Mouse (Mus musculus) kidney, embryonic 16.5 days (tissue): Measurements from ENCODE around the gene Ntn3. TPM values are rescaled to one million over a fixed set of nuclear protein-coding genes. Genes with fewer than 3 reads are reported as not detected.
A peak's percentile ranks its signal among the peaks of the same experiment; 100 is the strongest.

Experiments
- ATAC-seq: fragments of 200-750 bp; cut with Nextera tagmentation; 2 replicates; pipeline ENCODE4 v1.8.0; 2017; ENCODE audit warnings: moderate TSS enrichment; ENCODE audit not compliant: low FRiP score, low TSS enrichment
- H3K27ac ChIP-seq: fragments of 300-500 bp; sonication (generic); 2 replicates; pipeline ENCODE4 v1.5.1; 2014; ENCODE audit warnings: low read length
- H3K27me3 ChIP-seq: fragments of 300-500 bp; sonication (generic); 2 replicates; pipeline ENCODE4 v1.6.1; 2014; ENCODE audit warnings: low read length, control low read depth, mixed read lengths; ENCODE audit not compliant: insufficient read depth
- H3K36me3 ChIP-seq: fragments of 300-500 bp; sonication (generic); 2 replicates; pipeline ENCODE4 v1.6.1; 2014; ENCODE audit warnings: low read length, control low read depth, mixed read lengths; ENCODE audit not compliant: insufficient read depth
- H3K4me1 ChIP-seq: fragments of 300-500 bp; sonication (generic); 2 replicates; pipeline ENCODE4 v1.6.1; 2014; ENCODE audit warnings: low read length, control low read depth, mixed read lengths; ENCODE audit not compliant: insufficient read depth
- H3K4me2 ChIP-seq: fragments of 300-500 bp; sonication (generic); replicated peaks from 2 replicates; pipeline ENCODE4 v1.6.1; 2014; ENCODE audit warnings: low read depth, low read length
- H3K4me3 ChIP-seq: fragments of 300-500 bp; sonication (generic); 2 replicates; pipeline ENCODE4 v1.5.1; 2014; ENCODE audit warnings: mild to moderate bottlenecking, low read length
- H3K9ac ChIP-seq: fragments of 300-500 bp; sonication (generic); replicated peaks from 2 replicates; pipeline ENCODE4 v1.6.1; 2014; ENCODE audit warnings: low read length
- H3K9me3 ChIP-seq: fragments of 300-500 bp; sonication (generic); 2 replicates; pipeline ENCODE4 v1.6.1; 2016; ENCODE audit warnings: low read length, control low read depth
- WGBS: fragments of 180-500 bp; shearing (Covaris S2); extraction: QIAGEN DNeasy Blood & Tissue Kit; methylation state at CpG from one replicate; pipeline ENCODE4 v1.1.7; 2014; 5-methylcytosine and 5-hydroxymethylcytosine counted together
- microRNA-seq: library from miRNA; unstranded; fragments of <30 nt; microRNA quantifications from one replicate; pipeline ENCODE4, GENCODE M21; 2016
- polyA plus RNA-seq: library from polyadenylated mRNA; unstranded; fragments of >200 nt; fragmentation: Nextera tagmentation; extraction: Ambion mirVana; gene quantifications from 2 replicates; pipeline ENCODE4 v1.2.1, GENCODE M21; 2015

The Ntn3 gene
- polyA plus RNA-seq, 1 experiment from 2014 or later, result 4.3 TPM

GRCm38 (mm10) chr17:24157526-24157925 is 51.8 kb downstream of the Ntn3 start:
- ATAC-seq, result no peak
- Histone ChIP-seq H3K27me3 (no peaks in the 10 kb centered on the region), H3K36me3 (peaks cover 4% of the 10 kb centered on the region; the same call in 1 of the 2 replicates), H3K27ac (no peak overlapping the region), H3K4me2 (no peak overlapping the region), H3K4me3 (no peak overlapping the region), H3K4me1 (peaks cover 2% of the 10 kb centered on the region), H3K9me3 (no peaks in the 10 kb centered on the region), H3K9ac (no peak overlapping the region)
- WGBS, result 92% methylated on average over 4 of the region's 4 CpGs

GRCm38 (mm10) chr17:24157121-24157520 is 52.2 kb downstream of the Ntn3 start:
- Histone ChIP-seq H3K27me3 (no peaks in the 10 kb centered on the region), H3K4me1 (no peaks in the 10 kb centered on the region; the same call in 1 of the 2 replicates), H3K4me2 (no peak overlapping the region), H3K9me3 (no peaks in the 10 kb centered on the region), H3K36me3 (peaks cover 4% of the 10 kb centered on the region; the same call in 1 of the 2 replicates), H3K27ac (no peak overlapping the region), H3K4me3 (no peak overlapping the region), H3K9ac (no peak overlapping the region)
- ATAC-seq, result no peak
- WGBS, result 94% methylated on average over 6 of the region's 6 CpGs

GRCm38 (mm10) chr17:24156394-24156793 is 52.9 kb downstream of the Ntn3 start:
- Histone ChIP-seq H3K27ac (no peak overlapping the region), H3K4me3 (no peak overlapping the region), H3K27me3 (no peaks in the 10 kb centered on the region), H3K4me1 (peaks cover 6% of the 10 kb centered on the region), H3K9ac (no peak overlapping the region), H3K9me3 (no peaks in the 10 kb centered on the region), H3K36me3 (peaks cover 4% of the 10 kb centered on the region; the same call in 1 of the 2 replicates), H3K4me2 (no peak overlapping the region)
- ATAC-seq, result no peak
- WGBS, result 91% methylated on average over 3 of the region's 3 CpGs

- WGBS, result 88% methylated on average over 9 of the region's 9 CpGs
- Histone ChIP-seq H3K4me2 (no peak overlapping the region), H3K4me3 (no peak overlapping the region), H3K27me3 (no peaks in the 10 kb centered on the region), H3K4me1 (peaks cover 6% of the 10 kb centered on the region), H3K9me3 (no peaks in the 10 kb centered on the region), H3K27ac (no peak overlapping the region), H3K9ac (no peak overlapping the region), H3K36me3 (peaks cover 4% of the 10 kb centered on the region; the same call in 1 of the 2 replicates)
- no peak for ATAC-seq
These were observed 53.6 kb downstream of the Ntn3 start for GRCm38 (mm10) chr17:24155742-24156141.

- no peaks in the 10 kb centered on the region for H3K9me3 ChIP-seq
- H3K4me3 ChIP-seq, result no peak overlapping the region
- peak; percentile 33; the same call in 1 of the 2 replicates for ATAC-seq
- no peaks in the 10 kb centered on the region for H3K27me3 ChIP-seq
- peaks cover 6% of the 10 kb centered on the region for H3K4me1 ChIP-seq
- H3K27ac ChIP-seq, result no peak overlapping the region
- no peak overlapping the region for H3K4me2 ChIP-seq
- no peak overlapping the region for H3K9ac ChIP-seq
- peaks cover 4% of the 10 kb centered on the region; the same call in 1 of the 2 replicates for H3K36me3 ChIP-seq
- 68% methylated on average over 3 of the region's 3 CpGs for WGBS
These were observed 54.9 kb downstream of the Ntn3 start for GRCm38 (mm10) chr17:24154463-24154862.

Small RNA genes lying within 50 kb of the gene (microRNA-seq; reads per million reads assigned to microRNA genes)
- gene Mir5134 (1.4 reads per million), gene Mir6965 (not detected)

Other genes with a start within 250 kb of the Ntn3 start
- gene Prss30, start 229.0 kb downstream of the Ntn3 start, polyA plus RNA-seq, result 0.14 and 0.23 TPM in 2 replicates
- gene Prss22, start 211.4 kb downstream of the Ntn3 start, polyA plus RNA-seq, result 0.39 and 0.82 TPM in 2 replicates
- 0.23 and 0.37 TPM in 2 replicates for gene Prss27, start 171.4 kb downstream of the Ntn3 start, polyA plus RNA-seq
- 63.3 and 68.0 TPM in 2 replicates for gene Kctd5, start 136.0 kb downstream of the Ntn3 start, polyA plus RNA-seq
- 34.9 and 37.6 TPM in 2 replicates for gene Pdpk1, start 58.6 kb downstream of the Ntn3 start, polyA plus RNA-seq
- 42.1 and 45.6 TPM in 2 replicates for gene Amdhd2, start 45.8 kb downstream of the Ntn3 start, polyA plus RNA-seq
- gene Atp6v0c, start 39.8 kb downstream of the Ntn3 start, polyA plus RNA-seq, result 695 and 701 TPM in 2 replicates
- 5.6 and 6.2 TPM in 2 replicates for gene Tbc1d24, start 4.0 kb downstream of the Ntn3 start, polyA plus RNA-seq
- gene Tedc2, start 11.3 kb upstream of the Ntn3 start, polyA plus RNA-seq, result 12.2 and 13.4 TPM in 2 replicates
- 69.2 and 73.5 TPM in 2 replicates for gene Ccnf, start 42.0 kb upstream of the Ntn3 start, polyA plus RNA-seq
- gene Abca17, start 141.5 kb upstream of the Ntn3 start, polyA plus RNA-seq, result 0.22 TPM in 1 of 2 replicates, not detected in the other
- 20.8 and 22.6 TPM in 2 replicates for gene Abca3, start 142.4 kb upstream of the Ntn3 start, polyA plus RNA-seq
- gene Rnps1, start 205.0 kb upstream of the Ntn3 start, polyA plus RNA-seq, result 300 and 327 TPM in 2 replicates
- 141 and 143 TPM in 2 replicates for gene Eci1, start 217.1 kb upstream of the Ntn3 start, polyA plus RNA-seq
- gene Dnase1l2, start 233.6 kb upstream of the Ntn3 start, polyA plus RNA-seq, result 3.2 and 5.5 TPM in 2 replicates